Comparison of ENCODE assay signal across 7 mouse cellular contexts in genomic region chrX:13461266-13462261, GRCm38 (mm10). TPM values are rescaled to one million over a fixed set of nuclear protein-coding genes. Genes with fewer than 3 reads are reported as not detected.
A peak's percentile ranks its signal among the peaks of the same experiment; 100 is the strongest.
DNase-seq lines count a peak whose midpoint lies in the region; ATAC-seq and TF ChIP-seq lines count a peak whose summit lies in the region.

No protein-coding gene starts in this region.

- ATAC-seq in embryonic facial prominence, embryonic 12.5 days (ENCODE audit: insufficient number of reproducible peaks, insufficient read depth, low FRiP score, low TSS enrichment), result peak; percentile 91
- peak; percentile 91 for ATAC-seq in limb, embryonic 11.5 days (ENCODE audit: insufficient number of reproducible peaks, low FRiP score, low TSS enrichment, low read depth)
- ATAC-seq in midbrain, embryonic 13.5 days, result peak; percentile 97

- 20% methylated on average over 46 of the region's 46 CpGs for WGBS in embryonic facial prominence, embryonic 12.5 days
- 18% methylated on average over 46 of the region's 46 CpGs for WGBS in heart, adult 2 months
- WGBS in kidney, adult 2 months, result 2% methylated on average over 46 of the region's 46 CpGs
- WGBS in limb, embryonic 11.5 days, result 16% methylated on average over 46 of the region's 46 CpGs
- WGBS in midbrain, embryonic 13.5 days, result 19% methylated on average over 46 of the region's 46 CpGs
- WGBS in small intestine, adult 2 months, result 10% methylated on average over 46 of the region's 46 CpGs

- H3K9ac ChIP-seq in embryonic facial prominence, embryonic 12.5 days, result peak overlapping the region; percentile 40
- peak overlapping the region; percentile 59 for H3K9ac ChIP-seq in heart, adult 2 months (ENCODE audit: low read depth, low read length)
- H3K9ac ChIP-seq in limb, embryonic 11.5 days (ENCODE audit: low read length), result peak overlapping the region; percentile 50; the same call in 1 of the 2 replicates
- peak overlapping the region; percentile 59 for H3K9ac ChIP-seq in midbrain, embryonic 13.5 days (replicated peaks)

- DNase-seq in adrenal gland, postnatal 25 days, result peak; percentile 89
- peak; percentile 92 to 93 for DNase-seq in heart, adult 2 months
- peak; percentile 92 for DNase-seq in kidney, adult 2 months
- DNase-seq in limb, embryonic 11.5 days (ENCODE audit: low spot score), result peak; percentile 87

- TF ChIP-seq CTCF in heart, adult 2 months (IDR thresholded peaks at IDR 0.05), result peak; percentile 90
- TF ChIP-seq CTCF in kidney, adult 2 months (conservative IDR thresholded peaks at IDR 0.05; ENCODE audit: insufficient read depth, insufficient read length, low read depth, low read length), result peak; percentile 57
- TF ChIP-seq CTCF in small intestine, adult 2 months (IDR thresholded peaks at IDR 0.05; ENCODE audit: extremely low read depth, insufficient read length, insufficient replicate concordance, low read depth, low read length), result peak; percentile 57; the same call in 1 of the 2 replicates

- peak overlapping the region; percentile 70; the same call in 1 of the 2 replicates for H3K27ac ChIP-seq in embryonic facial prominence, embryonic 12.5 days
- peak overlapping the region; percentile 83 for H3K27ac ChIP-seq in heart, adult 2 months
- H3K27ac ChIP-seq in kidney, adult 2 months (ENCODE audit: insufficient read depth, low read depth, low read length), result peak overlapping the region; percentile 92
- 0 out of 2 replicates have a peak overlapping the region, but pooled peaks have one; percentile 36 for H3K27ac ChIP-seq in limb, embryonic 11.5 days (replicated peaks; ENCODE audit: low read depth, low read length)
- H3K27ac ChIP-seq in midbrain, embryonic 13.5 days, result peak overlapping the region; percentile 71
- peak overlapping the region; percentile 89 for H3K27ac ChIP-seq in small intestine, adult 2 months (ENCODE audit: insufficient read depth, low read depth, low read length)

- H3K4me3 ChIP-seq in embryonic facial prominence, embryonic 12.5 days, result peak overlapping the region; percentile 34
- H3K4me3 ChIP-seq in heart, adult 2 months, result peak overlapping the region; percentile 39
- H3K4me3 ChIP-seq in kidney, adult 2 months (ENCODE audit: insufficient read depth, low read depth, low read length), result peak overlapping the region; percentile 59
- peak overlapping the region; percentile 23 for H3K4me3 ChIP-seq in limb, embryonic 11.5 days (ENCODE audit: low read depth, low read length)
- peak overlapping the region; percentile 36 for H3K4me3 ChIP-seq in midbrain, embryonic 13.5 days (replicated peaks)
- H3K4me3 ChIP-seq in small intestine, adult 2 months (ENCODE audit: low read depth, low read length), result peak overlapping the region; percentile 62

- H3K4me1 ChIP-seq in embryonic facial prominence, embryonic 12.5 days, result no peaks in the 10 kb centered on the region
- H3K4me1 ChIP-seq in heart, adult 2 months (ENCODE audit: control insufficient read depth, insufficient read depth, low read length), result peaks cover 6% of the 10 kb centered on the region
- H3K4me1 ChIP-seq in kidney, adult 2 months (ENCODE audit: control insufficient read depth, insufficient read depth, low read length), result no peaks in the 10 kb centered on the region
- H3K4me1 ChIP-seq in limb, embryonic 11.5 days (ENCODE audit: control insufficient read depth, insufficient read depth, low read length), result no peaks in the 10 kb centered on the region
- H3K4me1 ChIP-seq in midbrain, embryonic 13.5 days (replicated peaks), result no peaks in the 10 kb centered on the region
- H3K4me1 ChIP-seq in small intestine, adult 2 months (ENCODE audit: control insufficient read depth, insufficient read depth, insufficient read length, low read length), result peaks cover 12% of the 10 kb centered on the region; the same call in 1 of the 2 replicates

- no peaks in the 10 kb centered on the region for H3K79me2 ChIP-seq in heart, adult 2 months (replicated peaks; ENCODE audit: control insufficient read depth, insufficient read depth, low read length)

- intact Hi-C loops in heart, adult 2 months (cut with DNase I), result loop anchor here (2.0 to 10.0 kb wide), 5 partner anchors 111 to 231 kb away; partner anchors contain the start of gene Ddx3x

- peak; percentile 88; the same call in 1 of the 2 replicates for TF ChIP-seq EP300 in heart, adult 2 months (IDR thresholded peaks at IDR 0.05; ENCODE audit: insufficient read depth, low read depth, low read length)

- H3K36me3 ChIP-seq in embryonic facial prominence, embryonic 12.5 days, result no peaks in the 10 kb centered on the region
- no peaks in the 10 kb centered on the region for H3K36me3 ChIP-seq in heart, adult 2 months (ENCODE audit: control insufficient read depth, insufficient read depth, low read length)
- H3K36me3 ChIP-seq in kidney, adult 2 months (ENCODE audit: control insufficient read depth, insufficient read depth, low read length), result no peaks in the 10 kb centered on the region
- H3K36me3 ChIP-seq in limb, embryonic 11.5 days (ENCODE audit: control insufficient read depth, insufficient read depth, low read length), result no peaks in the 10 kb centered on the region
- no peaks in the 10 kb centered on the region for H3K36me3 ChIP-seq in midbrain, embryonic 13.5 days
- H3K36me3 ChIP-seq in small intestine, adult 2 months (ENCODE audit: control insufficient read depth, insufficient read depth, low read length), result no peaks in the 10 kb centered on the region

- peak; percentile 45; the same call in 1 of the 2 replicates for TF ChIP-seq POLR2A in heart, adult 2 months (IDR thresholded peaks at IDR 0.05; ENCODE audit: insufficient read depth, low read depth, low read length)
- peak; percentile 23 for TF ChIP-seq POLR2A in kidney, adult 2 months (IDR thresholded peaks at IDR 0.05; ENCODE audit: low read depth, low read length)
- TF ChIP-seq POLR2A in small intestine, adult 2 months (IDR thresholded peaks at IDR 0.05; ENCODE audit: low read depth, low read length), result no peak

- H3K27me3 ChIP-seq in embryonic facial prominence, embryonic 12.5 days, result peaks cover 10% of the 10 kb centered on the region
- no peaks in the 10 kb centered on the region for H3K27me3 ChIP-seq in heart, adult 2 months (ENCODE audit: control insufficient read depth, insufficient read depth, low read length)
- H3K27me3 ChIP-seq in kidney, adult 2 months (replicated peaks; ENCODE audit: control insufficient read depth, insufficient read depth, low read length), result no peaks in the 10 kb centered on the region
- no peaks in the 10 kb centered on the region for H3K27me3 ChIP-seq in limb, embryonic 11.5 days (ENCODE audit: control insufficient read depth, insufficient read depth, low read length)
- 0 out of 2 replicates have a peak, but pooled peaks cover 2% of the 10 kb centered on the region for H3K27me3 ChIP-seq in midbrain, embryonic 13.5 days
- H3K27me3 ChIP-seq in small intestine, adult 2 months (ENCODE audit: control insufficient read depth, insufficient read depth, low read length), result no peaks in the 10 kb centered on the region

- no peaks in the 10 kb centered on the region for H3K9me3 ChIP-seq in embryonic facial prominence, embryonic 12.5 days
- H3K9me3 ChIP-seq in limb, embryonic 11.5 days (ENCODE audit: control insufficient read depth, low read length), result no peaks in the 10 kb centered on the region
- H3K9me3 ChIP-seq in midbrain, embryonic 13.5 days, result no peaks in the 10 kb centered on the region

- peak overlapping the region; percentile 43 for H3K4me2 ChIP-seq in embryonic facial prominence, embryonic 12.5 days (replicated peaks)
- peak overlapping the region; percentile 41 for H3K4me2 ChIP-seq in limb, embryonic 11.5 days (ENCODE audit: low read depth, severe bottlenecking)
- peak overlapping the region; percentile 54 for H3K4me2 ChIP-seq in midbrain, embryonic 13.5 days (replicated peaks)

RNA-seq across cellular contexts. Expression of gene Nyx, which starts 4.3 kb away (rescaled TPM):
- total RNA-seq in adrenal gland, postnatal 25 days (2021), result 0.24 and 0.33 TPM in 2 replicates
- polyA plus RNA-seq in embryonic facial prominence, embryonic 12.5 days (2016; fragmentation: Nextera tagmentation; extraction: Ambion mirVana), result 0.06 and 0.15 TPM in 2 replicates
- under 1 TPM; 0.23 TPM for total RNA-seq in heart, adult 2 months (2021)
- 0.14 and 0.20 TPM in 2 replicates for polyA plus RNA-seq in heart, adult 2 months (2012; rRNA removed)
- polyA plus RNA-seq in kidney, adult 2 months (2012; rRNA removed), result 0.06 and 0.11 TPM in 2 replicates
- polyA plus RNA-seq in limb, embryonic 11.5 days (2014; fragmentation: Nextera tagmentation; extraction: Ambion mirVana), result not detected in 2 replicates
- polyA plus RNA-seq in midbrain, embryonic 13.5 days (2015; fragmentation: Nextera tagmentation; extraction: Ambion mirVana), result 0.10 and 0.16 TPM in 2 replicates
- polyA plus RNA-seq in small intestine, adult 2 months (2012; rRNA removed), result 0.34 and 1.4 TPM in 2 replicates

Comparison
In these comparisons a context has a peak if more than half of its experiments do, and no peak if none do; other contexts are left out.
1. Peak in every context shown above with its lines: DNase-seq, ATAC-seq, H3K4me3 ChIP-seq and H3K27ac ChIP-seq.
2. H3K27ac ChIP-seq: peak in every context shown above with its lines; median percentile 92 in kidney, adult 2 months; 89 in small intestine, adult 2 months; 83 in heart, adult 2 months; 71 in midbrain, embryonic 13.5 days; 70 in embryonic facial prominence, embryonic 12.5 days; 36 in limb, embryonic 11.5 days.